Mouse (Mus musculus) urinary bladder, postnatal 4 days (tissue): Measurements from ENCODE around the gene Cdc42ep2.

Source experiments
- DNase-seq, 2 experiments: peaks; one replicate each; pipeline ENCODE4 v3.0.0; 2021 to 2022; ENCODE audit warnings: low spot score in 2 of 2

Gene Cdc42ep2

DNA sequence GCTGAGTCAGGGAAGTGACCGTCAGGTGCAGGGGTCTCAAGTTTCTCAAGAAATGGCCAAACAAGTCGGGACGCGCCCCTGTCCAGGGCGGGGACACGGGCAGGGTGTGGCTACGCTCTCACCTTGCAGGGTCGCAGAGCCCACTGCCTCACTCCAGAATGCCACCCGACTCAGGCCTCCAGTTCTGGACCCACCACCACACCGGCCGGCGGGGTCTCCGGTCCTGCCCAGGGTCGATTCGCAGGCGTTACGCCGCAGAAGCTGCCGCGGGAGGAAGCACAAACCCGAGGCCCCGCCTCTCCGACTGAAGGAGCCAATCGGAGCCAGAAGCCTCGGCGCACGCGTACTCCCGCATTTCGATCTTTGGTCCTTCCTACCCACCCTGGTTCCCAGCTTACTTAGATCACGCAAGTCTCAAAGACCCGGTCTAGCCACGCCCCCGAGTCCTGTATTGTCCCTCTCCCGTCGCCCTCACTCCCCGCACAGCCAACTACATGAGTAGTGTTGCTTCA, 49.6 kb downstream of the Cdc42ep2 start, which contains the start of gene Frmd8:
Gene Frmd8 (minus strand): TSS at position 306 of the 512 bp plus-strand sequence.
- DNase-seq = peak; percentile 88 to 94

DNA sequence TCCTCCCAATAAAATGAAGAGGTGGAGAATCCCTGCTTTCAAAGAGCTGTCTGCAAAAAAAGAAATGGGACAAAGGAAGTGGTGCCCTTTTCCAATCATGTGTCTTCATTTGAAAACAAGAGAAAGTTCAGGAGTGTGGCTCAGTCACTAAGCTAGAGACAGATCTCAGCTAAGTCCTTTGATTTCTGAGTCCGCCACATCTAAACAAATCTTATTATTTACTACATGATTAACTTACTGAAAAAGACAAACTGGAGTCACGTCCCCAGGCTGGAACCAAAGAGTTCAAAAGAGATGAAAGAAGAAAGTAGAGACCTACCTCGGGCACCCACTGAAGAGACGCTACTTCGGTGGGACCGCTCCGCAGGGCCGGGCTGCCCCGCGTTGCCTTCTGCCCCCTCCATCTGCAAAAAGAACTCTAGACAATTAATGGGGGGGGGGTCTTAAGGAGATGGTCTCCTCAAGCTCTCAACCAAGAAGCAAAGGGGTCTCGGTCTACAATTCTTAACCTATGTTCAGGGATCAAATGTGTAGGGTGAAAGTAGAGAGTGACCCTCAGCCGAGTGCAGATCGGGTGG, 50.1 kb downstream of the Cdc42ep2 start:
- DNase-seq = no peak

DNA sequence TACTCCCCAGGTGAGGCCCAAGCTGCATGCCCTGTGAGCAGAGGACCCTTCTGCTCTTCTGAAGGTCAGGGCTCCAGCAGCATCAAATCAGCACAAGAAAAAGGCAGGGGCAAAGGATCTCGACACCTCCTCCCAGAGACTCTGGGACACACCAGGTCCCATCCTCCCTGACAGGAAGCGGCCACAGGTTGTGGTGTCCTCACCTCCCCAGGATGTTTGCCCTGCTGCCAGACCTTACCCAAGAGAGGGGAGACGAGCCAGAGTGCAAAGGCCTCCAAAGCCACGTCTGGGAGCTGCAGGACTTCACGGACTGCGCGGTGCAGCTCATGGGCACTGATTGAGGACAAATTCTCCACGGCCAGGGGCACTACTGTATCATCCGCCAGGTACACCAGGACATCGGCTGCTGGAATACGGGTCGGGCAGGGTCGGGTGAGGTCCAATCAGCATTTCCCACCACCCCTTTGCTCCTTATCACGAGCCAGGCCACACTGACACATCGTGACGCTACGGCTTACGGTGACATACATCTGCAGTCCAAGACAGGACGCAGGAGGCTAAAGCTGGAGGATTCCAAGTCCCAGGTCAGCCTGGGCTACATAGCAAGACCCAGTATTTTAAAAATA, 51.6 kb downstream of the Cdc42ep2 start:
- no peak for DNase-seq

DNA sequence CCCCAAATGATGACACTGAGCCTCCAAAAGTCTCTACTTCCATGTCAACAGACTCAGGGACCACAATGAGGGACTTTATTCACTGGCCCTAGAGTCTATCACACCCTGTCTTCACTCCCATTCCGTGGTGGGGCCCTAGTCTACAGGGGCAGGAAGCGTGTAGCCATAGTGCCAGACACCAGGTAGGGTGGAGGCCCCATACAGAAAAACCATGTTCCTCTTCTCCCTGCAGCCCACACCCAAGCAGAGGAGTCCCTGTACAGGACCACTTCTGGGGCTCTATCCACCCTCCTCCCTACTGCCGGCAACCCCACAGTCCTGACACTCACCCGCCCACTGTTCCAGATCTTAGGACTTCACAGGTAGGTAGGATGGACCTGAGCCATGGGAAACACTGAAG, 52.1 kb downstream of the Cdc42ep2 start:
- DNase-seq = no peak

DNA sequence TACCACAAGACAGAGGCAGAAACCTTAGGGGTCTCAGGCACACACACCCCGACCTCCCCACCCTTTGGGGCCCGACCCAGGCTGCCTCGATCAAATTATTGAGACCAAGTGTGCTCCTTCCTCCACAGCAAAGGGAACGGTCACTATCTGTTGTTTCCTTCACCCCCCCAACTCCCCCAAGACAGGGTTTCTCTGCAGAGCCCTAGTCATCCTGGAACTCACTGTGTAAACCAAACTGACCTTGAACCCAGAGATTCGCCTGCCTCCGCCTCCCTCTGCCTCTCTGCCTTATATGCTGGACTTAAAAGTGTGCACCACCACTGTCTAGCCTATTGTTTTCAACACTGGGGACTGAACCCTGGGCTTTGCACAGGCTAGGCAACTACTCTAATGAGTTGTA, 52.9 kb downstream of the Cdc42ep2 start:
- no peak for DNase-seq

DNA sequence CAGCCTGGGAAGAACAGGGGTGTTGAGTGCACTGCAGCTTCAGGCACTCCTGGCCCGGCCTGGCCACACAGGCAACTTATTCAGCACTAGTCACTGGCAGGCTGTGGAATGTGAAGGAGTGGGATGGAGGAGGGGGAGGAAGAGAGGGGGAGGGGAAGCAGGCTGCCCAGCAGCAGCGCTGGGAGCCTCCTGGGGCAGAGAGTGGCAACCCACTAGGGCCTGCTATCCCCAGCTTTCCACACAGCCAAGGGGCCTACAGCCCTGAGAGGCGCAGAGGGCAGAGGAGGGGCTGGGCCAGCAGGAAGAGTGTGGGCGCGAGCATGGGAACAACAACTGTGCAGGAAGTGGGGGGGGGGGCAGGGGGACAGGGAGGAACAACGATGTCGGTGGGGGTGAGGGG, 53.3 kb downstream of the Cdc42ep2 start:
- DNase-seq = no peak

DNA sequence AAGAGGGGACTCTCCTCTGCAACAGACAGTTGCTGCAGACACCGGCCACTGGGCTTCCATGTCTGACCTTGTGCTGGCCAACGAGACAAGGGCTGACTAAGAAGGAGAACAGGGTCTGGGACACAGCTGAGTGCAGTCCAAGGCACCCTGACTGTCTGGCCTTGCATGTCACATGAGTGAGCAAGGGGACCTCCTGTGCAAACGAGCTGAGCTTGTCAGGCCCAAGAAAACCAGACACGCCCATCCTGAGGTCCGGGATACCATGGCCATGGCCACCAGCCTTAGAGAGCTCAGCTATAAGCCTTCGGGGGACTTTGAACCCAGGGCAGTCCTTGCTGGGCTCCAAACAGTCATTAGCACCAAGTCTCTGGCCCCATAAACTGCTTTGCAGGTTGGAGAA, 56.5 kb downstream of the Cdc42ep2 start:
- no peak for DNase-seq
